Comparison of ENCODE assay signal across 8 mouse cellular contexts in the genomic region with DNA sequence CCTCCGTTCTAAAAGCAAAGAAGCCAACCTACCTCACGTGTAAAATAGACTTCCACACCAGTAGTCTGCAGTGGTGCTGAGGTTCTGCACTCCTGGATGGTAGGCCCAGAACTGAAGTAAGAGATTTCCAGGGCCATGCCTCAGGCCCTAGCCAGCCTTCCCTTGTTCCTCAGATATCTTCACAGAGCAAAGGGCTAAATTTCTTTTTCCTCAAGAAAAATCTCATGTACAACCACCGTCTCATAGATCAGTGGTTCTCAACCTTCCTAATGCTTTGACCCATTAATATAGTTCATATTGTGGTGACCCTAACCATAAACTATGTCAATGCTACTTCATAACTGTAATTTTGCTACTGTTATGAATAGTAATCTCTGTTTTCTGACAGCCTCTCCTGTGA.
DNase-seq lines count a peak whose midpoint lies in the region; ATAC-seq and TF ChIP-seq lines count a peak whose summit lies in the region.

No protein-coding gene starts in this region.

- no peak overlapping the region for H3K27ac ChIP-seq in heart, embryonic 11.5 days (ENCODE audit: low read depth, low read length)
- no peak overlapping the region for H3K27ac ChIP-seq in CH12.LX (ENCODE audit: insufficient read depth, low read depth)
- H3K27ac ChIP-seq in forebrain, postnatal 0 days (ENCODE audit: low read depth, low read length): no peak overlapping the region
- no peak overlapping the region for H3K27ac ChIP-seq in liver, embryonic 16.5 days (ENCODE audit: low read length)

- TF ChIP-seq RAD21 in CH12.LX (IDR thresholded peaks at IDR 0.05; ENCODE audit: low read depth, low read length): no peak

- no peak for TF ChIP-seq CTCF in CH12.LX (conservative IDR thresholded peaks at IDR 0.05 in 1 of 2, IDR thresholded peaks at IDR 0.05 in 1 of 2; ENCODE audit: low read depth in 2 of 2, low read length in 2 of 2)
- TF ChIP-seq CTCF in forebrain, postnatal 0 days (IDR thresholded peaks at IDR 0.05; ENCODE audit: low read depth): no peak

- TF ChIP-seq POLR2A in CH12.LX (IDR thresholded peaks at IDR 0.05; ENCODE audit: low read depth, low read length): no peak

- dilution Hi-C loops in CH12.LX (cut with MboI; ENCODE audit: extremely low pct_ligation_motif_present, extremely low pct_unique_long_range_greater_than_20kb, low sequenced_read_pairs): no loop called here

- no peaks in the 10 kb centered on the region for H3K9me3 ChIP-seq in heart, embryonic 11.5 days (replicated peaks; ENCODE audit: control insufficient read depth, low read length)
- no peaks in the 10 kb centered on the region for H3K9me3 ChIP-seq in CH12.LX (replicated peaks; ENCODE audit: low read length)
- H3K9me3 ChIP-seq in forebrain, postnatal 0 days (ENCODE audit: low read length): no peaks in the 10 kb centered on the region
- no peaks in the 10 kb centered on the region for H3K9me3 ChIP-seq in liver, embryonic 16.5 days (replicated peaks; ENCODE audit: control insufficient read depth, low read length)

- peak overlapping the region; percentile 96 for H3K4me2 ChIP-seq in heart, embryonic 11.5 days
- H3K4me2 ChIP-seq in CH12.LX (ENCODE audit: insufficient read depth, low read depth, poor library complexity, severe bottlenecking): peak overlapping the region; percentile 53
- H3K4me2 ChIP-seq in forebrain, postnatal 0 days (ENCODE audit: low read depth): peak overlapping the region; percentile 97
- H3K4me2 ChIP-seq in liver, embryonic 16.5 days (ENCODE audit: low read depth, low read length): peak overlapping the region; percentile 93

- peaks cover 30% of the 10 kb centered on the region for H3K79me2 ChIP-seq in CH12.LX (replicated peaks; ENCODE audit: control insufficient read depth, extremely low read depth, insufficient read depth, poor library complexity, severe bottlenecking)

- no peaks in the 10 kb centered on the region for H3K36me3 ChIP-seq in heart, embryonic 11.5 days (ENCODE audit: control insufficient read depth, insufficient read depth, low read length)
- peaks cover 0 to 19% of the 10 kb centered on the region in 2 experiments for H3K36me3 ChIP-seq in CH12.LX (replicated peaks in 1 of 2; ENCODE audit: control insufficient read depth in 1 of 2, insufficient read depth in 1 of 2, low read length in 1 of 2)
- no peaks in the 10 kb centered on the region for H3K36me3 ChIP-seq in forebrain, postnatal 0 days (ENCODE audit: insufficient read depth)
- H3K36me3 ChIP-seq in liver, embryonic 16.5 days (ENCODE audit: control insufficient read depth, insufficient read depth): no peaks in the 10 kb centered on the region

- no peak for DNase-seq in heart, postnatal 10 days
- no peak for DNase-seq in CH12.LX (ENCODE audit: extremely low read depth)
- DNase-seq in forebrain, postnatal 0 days: no peak
- no peak for DNase-seq in cerebellum, adult 9-10 months
- no peak for DNase-seq in ovary, adult 18-20 months (ENCODE audit: low spot score)
- no peak for DNase-seq in urinary bladder, postnatal 4 days (ENCODE audit: low spot score in 2 of 2)

- WGBS in heart, embryonic 11.5 days (ENCODE audit: insufficient replicate concordance): 29% methylated on average over 3 of the region's 3 CpGs
- WGBS in forebrain, postnatal 0 days: 38% methylated on average over 3 of the region's 3 CpGs
- 21% methylated on average over 3 of the region's 3 CpGs for WGBS in liver, embryonic 16.5 days (ENCODE audit: insufficient replicate concordance)

- no peak for ATAC-seq in heart, embryonic 11.5 days (replicated peaks; ENCODE audit: insufficient number of reproducible peaks, low FRiP score, low TSS enrichment)
- no peak for ATAC-seq in forebrain, postnatal 0 days
- no peak for ATAC-seq in liver, embryonic 16.5 days (ENCODE audit: low read depth)

- peaks cover 30% of the 10 kb centered on the region for H3K4me1 ChIP-seq in heart, embryonic 11.5 days (ENCODE audit: control insufficient read depth, insufficient read depth, low read length)
- peaks cover 5 to 59% of the 10 kb centered on the region in 2 experiments for H3K4me1 ChIP-seq in CH12.LX (ENCODE audit: control insufficient read depth in 1 of 2, insufficient read depth in 2 of 2)
- peaks cover 14% of the 10 kb centered on the region for H3K4me1 ChIP-seq in forebrain, postnatal 0 days (ENCODE audit: insufficient read depth)
- peaks cover 18% of the 10 kb centered on the region for H3K4me1 ChIP-seq in liver, embryonic 16.5 days (ENCODE audit: control insufficient read depth, low read depth, low read length)

- no peaks in the 10 kb centered on the region for H3K27me3 ChIP-seq in heart, embryonic 11.5 days (ENCODE audit: control insufficient read depth, insufficient read depth, low read length)
- H3K27me3 ChIP-seq in CH12.LX (replicated peaks): no peaks in the 10 kb centered on the region
- H3K27me3 ChIP-seq in forebrain, postnatal 0 days (ENCODE audit: insufficient read depth, low read length): no peaks in the 10 kb centered on the region
- H3K27me3 ChIP-seq in liver, embryonic 16.5 days (ENCODE audit: control insufficient read depth, insufficient read depth, low read depth, low read length): no peaks in the 10 kb centered on the region

- TF ChIP-seq EP300 in CH12.LX (IDR thresholded peaks at IDR 0.05; ENCODE audit: low read length): no peak

- in situ Hi-C loops in CH12.LX (cut with MboI; ENCODE audit: low pct_ligation_motif_present, low pct_unique_long_range_greater_than_20kb, low sequenced_read_pairs): no loop called here

- intact Hi-C loops in heart, postnatal 10 days (cut with DNase I): loop anchor here (5.0 kb wide), 1 partner anchor 197 kb away; no protein-coding TSS in a partner anchor

- H3K4me3 ChIP-seq in heart, embryonic 11.5 days (ENCODE audit: low read depth, low read length): peak overlapping the region; percentile 99
- H3K4me3 ChIP-seq in CH12.LX (replicated peaks in 1 of 3; ENCODE audit: low read depth in 2 of 3, low read length in 2 of 3, poor library complexity in 1 of 3): peak overlapping the region in 2 of 3 experiments; percentile 46 to 59
- H3K4me3 ChIP-seq in forebrain, postnatal 0 days (ENCODE audit: low read depth, low read length): no peak overlapping the region
- no peak overlapping the region for H3K4me3 ChIP-seq in liver, embryonic 16.5 days (ENCODE audit: low read depth, low read length)

- peak overlapping the region; percentile 67 for H3K9ac ChIP-seq in heart, embryonic 11.5 days (ENCODE audit: low read depth, low read length)
- H3K9ac ChIP-seq in CH12.LX (ENCODE audit: insufficient read depth, low read depth): peak overlapping the region; percentile 97
- 0 out of 2 replicates have a peak overlapping the region, but pooled peaks have one; percentile 14 for H3K9ac ChIP-seq in forebrain, postnatal 0 days
- H3K9ac ChIP-seq in liver, embryonic 16.5 days (ENCODE audit: low read depth, low read length): no peak overlapping the region; the same call in 1 of the 2 replicates

TF ChIP-seq in CH12.LX, 34 proteins besides CTCF, POLR2A, EP300 and RAD21:
- TF ChIP-seq BHLHE40 (IDR thresholded peaks at IDR 0.05; ENCODE audit: low read depth, low read length) (no peak), MEF2A (IDR thresholded peaks at IDR 0.05; ENCODE audit: borderline replicate concordance, low read depth, low read length) (no peak), USF2 (conservative IDR thresholded peaks at IDR 0.05; ENCODE audit: low read depth, low read length) (no peak), KAT2A (IDR thresholded peaks at IDR 0.05; ENCODE audit: insufficient replicate concordance, low read length) (no peak), USF1 (IDR thresholded peaks at IDR 0.05; ENCODE audit: low read depth, low read length) (no peak), MYC (IDR thresholded peaks at IDR 0.05; ENCODE audit: low read depth, low read length) (no peak), POLR2AphosphoS2 (IDR thresholded peaks at IDR 0.05; ENCODE audit: low read depth, low read length) (no peak), UBTF (IDR thresholded peaks at IDR 0.05; ENCODE audit: low read depth, low read length) (no peak), TBP (conservative IDR thresholded peaks at IDR 0.05; ENCODE audit: low read depth, low read length) (no peak), PAX5 (IDR thresholded peaks at IDR 0.05; ENCODE audit: low read length) (no peak), RCOR1 (conservative IDR thresholded peaks at IDR 0.05; ENCODE audit: low read depth, low read length) (no peak), ZKSCAN1 (IDR thresholded peaks at IDR 0.05; ENCODE audit: borderline replicate concordance, low read depth, low read length) (no peak)

Comparison
In these comparisons a context has a peak if more than half of its experiments do, and no peak if none do; other contexts are left out.
1. H3K4me3 ChIP-seq: peak in heart, embryonic 11.5 days (single experiment) and CH12.LX (2 of 3); none in forebrain, postnatal 0 days (single experiment) and liver, embryonic 16.5 days (single experiment).
2. Peak in every context shown above with its lines, with median percentiles within 50 percentile points of each other: H3K4me2 ChIP-seq.